Mouse (Mus musculus): ENCODE data around the gene Hyal3.

Gene Hyal3

GRCm38 (mm10) chr9:107624539-107624938, 43.9 kb downstream of the Hyal3 start:
- no peak for DNase-seq

GRCm38 (mm10) chr9:107624951-107625350, 44.3 kb downstream of the Hyal3 start:
- DNase-seq, result no peak

GRCm38 (mm10) chr9:107625351-107626128, 44.9 kb downstream of the Hyal3 start:
- DNase-seq, result no peak

GRCm38 (mm10) chr9:107626158-107626843, 45.7 kb downstream of the Hyal3 start:
- DNase-seq, result no peak

GRCm38 (mm10) chr9:107626844-107627277, 46.2 kb downstream of the Hyal3 start:
- peak; percentile 94 to 95 for DNase-seq

GRCm38 (mm10) chr9:107627387-107628255, 47.0 kb downstream of the Hyal3 start:
- DNase-seq, result no peak

GRCm38 (mm10) chr9:107628721-107629410, 48.2 kb downstream of the Hyal3 start:
- DNase-seq, result peak; percentile 15 to 42

- no peak for DNase-seq
These were observed 48.8 kb downstream of the Hyal3 start for GRCm38 (mm10) chr9:107629411-107629730.

- peak; percentile 33 to 46 for DNase-seq
These were observed 49.3 kb downstream of the Hyal3 start for GRCm38 (mm10) chr9:107629901-107630425.

- DNase-seq, result peak; percentile 59 to 80
These were observed 50.0 kb downstream of the Hyal3 start for GRCm38 (mm10) chr9:107630576-107630975.

- DNase-seq, result peak in 1 of 2 experiments; percentile 14
These were observed 50.8 kb downstream of the Hyal3 start for GRCm38 (mm10) chr9:107631311-107631826.

GRCm38 (mm10) chr9:107631861-107632260, 51.2 kb downstream of the Hyal3 start:
- DNase-seq, result peak in 1 of 2 experiments; percentile 17

GRCm38 (mm10) chr9:107632478-107632877, 51.9 kb downstream of the Hyal3 start:
- peak; percentile 63 to 69 for DNase-seq

- peak; percentile 64 to 65 for DNase-seq
These were observed 52.6 kb downstream of the Hyal3 start for GRCm38 (mm10) chr9:107633091-107633660.

- peak; percentile 52 to 60 for DNase-seq
These were observed 53.2 kb downstream of the Hyal3 start for GRCm38 (mm10) chr9:107633661-107634405.

GRCm38 (mm10) chr9:107634406-107635278, 54.0 kb downstream of the Hyal3 start:
- DNase-seq, result no peak

GRCm38 (mm10) chr9:107635279-107636028, 54.8 kb downstream of the Hyal3 start, which contains the start of gene Gnai2:
Gnai2 (minus strand) TSS chr9:107635367.
- peak; percentile 93 to 96 for DNase-seq
